Mouse (Mus musculus): ENCODE results near the gene Amph.
A peak's percentile ranks its signal among the peaks of the same experiment; 100 is the strongest.
"Not testable (repeated sequence)": the region's sequence is repeated elsewhere in the genome, so short reads cannot be mapped to it uniquely, and the experiment has no call there.

Gene Amph

DNA sequence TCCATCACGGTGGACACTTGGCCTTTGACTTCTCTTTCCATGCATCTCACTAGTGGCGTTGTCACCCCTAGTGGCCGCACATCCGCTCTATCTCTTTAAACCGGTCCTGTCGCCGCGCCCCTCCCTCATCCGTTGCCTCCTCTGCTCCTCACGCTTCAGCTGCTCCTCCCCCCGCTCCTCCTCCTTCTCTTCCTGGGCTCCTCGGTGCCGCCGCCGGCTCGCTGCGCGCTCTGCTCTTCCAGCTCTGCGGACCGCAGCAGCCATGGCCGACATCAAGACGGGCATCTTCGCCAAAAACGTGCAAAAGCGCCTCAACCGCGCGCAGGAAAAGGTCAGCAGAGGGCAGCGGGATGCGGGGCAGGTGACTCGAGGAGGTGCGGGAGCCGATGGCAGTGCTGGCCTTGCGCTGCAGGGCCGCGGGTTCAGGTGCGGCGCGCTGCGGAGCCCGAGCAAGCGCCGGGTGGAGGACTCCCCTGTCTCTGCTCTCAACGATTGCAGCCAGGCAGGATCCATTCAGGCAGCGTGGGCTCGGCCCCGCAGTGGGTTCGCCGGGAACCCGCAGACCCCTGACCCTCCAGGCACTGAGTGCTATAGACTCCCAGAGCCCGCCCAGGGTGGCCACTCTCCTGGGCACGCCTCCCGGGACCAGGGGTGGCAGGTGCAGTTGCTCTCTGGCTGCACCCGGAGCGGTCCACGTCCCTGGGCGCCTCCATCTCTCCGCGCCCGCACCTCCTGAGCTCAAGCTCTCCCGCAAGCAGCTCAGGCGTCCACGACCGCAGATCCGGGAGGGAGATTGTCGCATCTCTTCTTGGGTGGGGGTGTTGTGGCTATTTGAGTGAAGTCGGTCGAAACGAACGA, at the start of gene Amph:
Gene Amph, plus strand, starts transcription at position 35 of the 858 bp plus-strand sequence.
- DNase-seq (ENCODE audit: low read depth, low spot score): peak; percentile 78

DNA sequence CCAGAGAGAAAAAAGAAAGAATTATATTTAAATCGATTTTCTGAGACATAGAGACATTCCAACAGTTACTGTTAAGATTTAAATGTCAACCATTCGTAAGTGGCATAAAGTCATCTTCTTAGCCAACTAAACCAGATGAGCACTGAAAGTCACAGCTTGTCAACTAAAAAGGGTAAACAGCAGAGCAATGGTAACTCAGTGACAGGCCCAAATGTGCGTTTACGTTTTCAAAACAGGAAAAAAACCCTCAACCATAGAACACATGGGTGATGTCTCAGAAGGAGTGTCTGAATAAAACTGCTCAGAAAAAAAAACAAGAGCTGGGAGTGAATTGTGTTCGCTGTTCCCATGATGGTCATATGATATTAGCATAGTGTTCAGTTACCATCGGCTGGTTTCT, 44.4 kb upstream of the Amph start:
- no peak for DNase-seq (ENCODE audit: low read depth, low spot score)

DNA sequence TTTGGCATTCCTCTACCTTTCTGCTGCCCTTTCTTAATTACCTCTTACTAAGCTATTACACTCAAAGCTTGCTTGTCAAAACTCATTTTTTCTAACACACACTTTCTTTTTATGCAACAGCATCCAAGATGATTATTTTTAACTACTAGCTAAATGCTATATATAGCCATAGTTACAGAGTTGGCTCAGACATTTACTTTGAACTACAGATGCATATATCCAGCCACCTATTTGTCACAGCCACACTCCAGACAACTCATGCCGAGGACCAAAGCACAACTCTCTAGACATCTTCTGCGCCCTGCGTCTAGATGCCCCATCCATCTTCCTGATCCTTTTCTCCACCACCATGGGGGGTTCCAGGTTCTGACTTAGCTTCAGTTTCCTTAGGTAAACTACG, 33.2 kb upstream of the Amph start:
- DNase-seq (ENCODE audit: low read depth, low spot score): no peak

DNA sequence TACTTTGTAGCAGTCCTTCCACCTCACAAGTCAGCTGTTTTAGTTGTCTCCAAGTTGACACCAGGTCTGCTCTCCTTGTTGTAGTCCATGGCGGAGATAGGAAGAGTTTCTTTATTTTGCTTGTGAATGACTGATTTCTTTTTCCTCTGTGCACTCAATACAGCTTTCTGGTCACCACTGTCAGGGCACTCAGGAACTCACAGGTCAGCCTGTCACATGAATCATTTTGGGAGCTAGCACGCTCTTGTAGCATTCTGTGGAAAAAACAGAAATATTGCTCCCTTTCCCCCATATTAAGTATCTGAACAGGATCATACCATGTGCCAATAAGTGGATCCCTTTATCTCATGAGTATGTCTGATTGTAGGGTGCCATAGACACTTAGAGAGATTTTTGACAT, 14.8 kb upstream of the Amph start:
- DNase-seq (ENCODE audit: low read depth, low spot score): not testable (repeated sequence)

DNA sequence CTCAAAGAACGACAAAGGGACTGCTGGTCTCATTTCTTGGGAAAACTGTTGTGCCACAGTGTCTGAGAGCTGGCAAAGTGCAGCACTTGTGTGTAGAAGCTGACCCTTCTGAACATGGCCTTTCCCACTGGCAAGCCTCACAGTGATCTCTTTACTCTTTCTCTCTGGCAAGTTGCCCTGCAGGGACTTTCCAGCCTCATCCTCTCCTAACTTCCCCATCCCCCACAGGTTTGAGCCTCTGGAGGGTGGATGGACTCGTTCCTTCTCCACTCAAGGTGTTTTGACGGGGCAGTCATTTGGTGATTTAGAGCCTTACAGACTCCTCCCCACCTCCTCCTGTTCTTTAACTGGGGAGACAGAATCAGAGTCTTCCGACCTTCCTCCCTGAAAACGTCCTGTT, 319 bp upstream of the Amph start:
- no peak for DNase-seq (ENCODE audit: low read depth, low spot score)

DNA sequence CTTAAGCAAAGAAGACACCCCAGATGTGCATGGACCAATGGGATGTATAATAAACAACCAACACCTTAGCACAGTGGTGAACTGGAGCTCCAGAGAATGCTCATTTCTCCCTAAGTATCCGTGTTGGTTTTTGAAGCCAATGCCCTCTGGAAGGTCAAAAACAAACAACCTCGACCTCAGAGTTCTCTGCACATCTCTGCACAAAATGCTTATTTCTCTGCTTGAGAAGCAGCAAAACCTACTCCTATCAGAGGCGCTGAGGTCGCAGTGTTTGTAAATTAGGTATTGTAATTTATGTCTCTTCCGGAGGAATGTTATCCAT, 985 bp downstream of the Amph start:
- no peak for DNase-seq (ENCODE audit: low read depth, low spot score)

DNA sequence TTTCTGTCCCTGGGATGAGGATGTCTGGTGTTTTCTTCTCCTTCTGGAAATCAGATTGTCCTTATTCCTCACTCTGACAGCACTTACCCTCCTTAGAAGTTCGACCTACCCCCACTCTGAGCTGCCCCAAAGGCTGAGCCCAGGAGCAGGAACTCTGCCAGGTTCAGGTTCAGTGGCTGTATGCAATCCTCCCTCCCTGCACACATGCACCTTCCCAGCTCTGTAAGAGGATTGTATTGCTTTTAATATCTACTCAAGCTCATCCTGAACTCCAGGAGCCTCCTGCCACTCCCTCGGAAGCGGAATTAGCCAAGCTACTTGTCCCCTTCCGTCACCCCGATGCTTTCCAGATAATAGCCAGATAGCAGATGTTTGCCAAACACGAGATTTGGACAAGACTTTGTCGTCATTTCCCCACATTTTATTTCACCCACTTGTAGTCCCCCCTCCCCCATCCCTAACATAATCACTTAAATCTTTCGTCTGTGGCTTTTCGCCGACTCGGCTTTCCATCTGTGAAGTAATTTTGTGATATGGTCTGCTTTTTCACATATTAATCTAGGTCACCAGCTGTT, 1.7 kb downstream of the Amph start:
- DNase-seq (ENCODE audit: low read depth, low spot score): no peak

DNA sequence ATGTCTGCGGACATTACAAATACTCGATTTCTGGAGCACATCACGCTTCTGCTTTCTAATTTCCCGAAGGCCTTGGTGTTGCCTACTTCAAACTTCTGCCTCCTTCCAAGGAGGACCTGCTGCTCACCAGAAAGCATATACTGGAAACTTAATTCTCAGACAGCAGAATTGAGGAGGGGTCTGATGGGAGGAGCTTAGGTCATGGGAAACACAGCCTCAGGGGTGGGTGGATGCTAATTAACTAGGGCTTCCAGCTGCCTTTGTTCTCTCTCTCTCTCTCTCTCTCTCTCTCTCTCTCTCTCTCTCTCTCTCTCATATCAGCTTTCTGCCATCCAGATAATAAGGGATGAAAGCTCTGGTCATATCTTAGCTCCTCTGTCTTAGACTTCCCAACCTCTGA, 5.6 kb downstream of the Amph start:
- DNase-seq (ENCODE audit: low read depth, low spot score): no peak

DNA sequence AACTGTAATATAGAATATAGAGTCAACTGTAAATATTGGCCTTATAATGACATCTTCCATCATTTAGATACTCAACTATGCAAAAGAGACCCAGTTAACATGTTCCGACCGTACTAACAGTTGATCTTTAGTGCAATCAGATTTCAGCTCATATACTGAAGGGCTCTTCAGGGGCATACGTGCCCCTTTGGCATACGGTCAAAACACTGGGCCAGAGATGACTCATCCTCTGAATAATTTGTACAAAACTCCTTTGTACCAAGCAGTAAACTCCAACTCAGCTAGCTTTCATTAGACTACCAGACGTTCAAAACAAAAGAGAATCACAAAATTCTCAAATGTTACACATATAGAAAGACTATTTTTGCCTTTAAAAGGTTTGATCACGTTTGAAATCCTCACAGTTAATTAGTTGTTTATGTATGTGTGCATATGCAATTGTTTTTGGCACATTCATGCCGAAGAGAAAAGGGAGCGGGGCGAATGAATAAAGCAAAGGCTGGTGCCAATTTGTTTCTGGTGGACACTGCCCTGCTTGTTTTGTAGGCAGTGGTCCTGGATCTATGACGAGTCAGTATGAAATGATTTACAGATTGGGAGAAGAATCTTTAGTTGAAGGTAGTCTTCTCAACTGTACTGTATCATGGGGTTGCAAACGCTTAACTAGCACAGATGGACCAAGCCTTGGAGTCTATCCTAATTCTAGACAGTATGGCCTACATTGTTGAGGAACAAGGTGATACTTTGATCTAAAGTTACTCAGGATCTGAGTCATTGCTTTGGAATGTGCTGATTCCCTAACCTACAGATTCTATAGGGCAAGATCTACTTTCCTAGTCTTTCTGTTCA, 8.3 kb downstream of the Amph start:
- DNase-seq (ENCODE audit: low read depth, low spot score): no peak

DNA sequence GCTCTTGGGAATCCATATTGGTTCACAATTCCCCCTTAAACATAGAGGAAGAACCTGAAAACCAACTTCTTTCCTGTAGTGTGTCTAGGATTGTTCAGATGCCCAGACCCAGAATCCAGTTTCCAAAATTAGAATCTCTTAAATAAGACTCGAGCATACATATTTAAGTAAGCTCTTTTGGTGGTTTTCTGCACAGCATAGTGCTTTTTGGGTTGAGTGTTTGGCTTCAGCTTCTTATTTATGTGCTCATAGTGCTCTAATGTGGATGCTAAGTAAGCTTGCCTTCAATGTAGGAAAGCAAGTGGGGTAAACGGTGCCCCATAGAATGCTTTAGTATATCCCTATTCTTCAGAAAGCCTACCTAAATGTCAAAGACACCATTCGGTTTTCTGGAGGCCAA, 9.0 kb downstream of the Amph start:
- DNase-seq (ENCODE audit: low read depth, low spot score): no peak

DNA sequence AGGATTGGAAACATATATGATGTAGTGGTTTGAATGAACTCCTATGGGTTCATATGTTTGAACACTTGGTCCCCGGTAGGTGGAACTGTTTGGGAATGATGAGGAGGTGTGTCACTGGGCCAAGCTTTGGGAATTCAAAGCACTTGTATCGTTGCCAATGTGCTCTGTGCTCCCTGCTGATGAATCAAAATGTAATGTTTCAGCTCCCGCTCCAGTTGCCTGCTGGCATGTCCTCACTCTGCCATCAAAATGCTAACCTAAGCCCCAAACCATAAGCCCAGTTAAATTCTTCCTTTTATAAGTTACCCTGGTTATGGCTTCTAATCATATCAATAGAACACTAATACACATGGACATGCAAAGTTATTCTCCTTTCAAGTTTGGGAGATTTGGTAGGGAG, 24.6 kb downstream of the Amph start:
- DNase-seq (ENCODE audit: low read depth, low spot score): no peak

DNA sequence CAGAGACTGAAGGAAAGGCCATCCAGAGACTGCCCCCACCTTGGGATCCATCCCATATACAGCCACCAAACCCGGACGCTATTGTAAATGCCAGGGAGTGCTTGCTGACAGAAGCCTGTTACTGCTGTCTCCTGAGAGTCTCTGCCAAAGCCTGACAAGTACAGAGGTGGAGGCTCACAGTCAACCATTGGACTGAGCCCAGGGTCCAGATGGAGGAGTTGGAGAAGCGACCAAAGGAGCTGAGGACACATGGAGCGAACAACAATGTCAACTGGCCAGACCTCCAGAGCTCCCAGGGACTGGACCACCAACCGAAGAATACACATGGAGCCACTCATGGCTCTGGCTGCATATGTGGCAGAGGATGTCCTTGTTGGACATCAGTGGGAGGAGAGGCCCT, 26.3 kb downstream of the Amph start:
- no peak for DNase-seq (ENCODE audit: low read depth, low spot score)

DNA sequence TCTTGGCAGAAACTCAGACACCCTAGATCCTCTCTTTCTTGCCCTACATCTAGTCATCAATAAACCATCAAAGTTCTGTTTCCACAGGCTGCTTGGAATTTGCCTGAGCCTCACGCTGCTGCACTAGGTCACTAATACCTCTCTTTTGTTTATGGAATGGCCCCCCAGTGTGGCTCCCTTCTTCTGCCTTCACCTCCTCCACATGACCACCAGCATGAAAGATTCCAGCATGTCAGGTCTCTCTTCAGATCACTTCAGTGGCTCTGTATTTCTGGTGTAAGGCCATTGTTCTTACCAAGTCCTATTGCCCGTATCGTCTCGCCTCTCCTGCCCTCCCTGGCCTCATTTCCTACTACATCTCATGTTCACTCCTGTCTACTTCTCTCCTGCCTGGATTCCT, 39.3 kb downstream of the Amph start:
- DNase-seq (ENCODE audit: low read depth, low spot score): no peak

DNA sequence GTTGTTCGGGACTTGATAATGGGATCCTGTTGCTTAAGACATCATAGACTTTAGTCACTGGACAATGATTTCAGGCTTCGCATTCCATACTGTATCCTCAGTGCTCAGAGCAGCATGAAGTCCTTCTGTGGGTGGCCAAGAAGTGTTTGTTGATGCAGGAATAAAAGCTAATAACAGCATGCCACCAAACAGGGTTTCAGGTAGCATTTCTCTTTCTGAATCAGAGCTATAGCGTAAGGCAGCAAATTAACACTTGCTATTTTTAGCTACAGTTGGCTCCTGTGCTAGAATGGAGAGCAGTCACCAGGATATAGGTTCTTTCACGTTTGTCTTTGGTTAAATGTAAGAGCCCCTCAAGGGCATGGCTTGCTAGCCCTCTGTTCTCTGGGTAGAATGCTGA, 40.3 kb downstream of the Amph start:
- no peak for DNase-seq (ENCODE audit: low read depth, low spot score)

DNA sequence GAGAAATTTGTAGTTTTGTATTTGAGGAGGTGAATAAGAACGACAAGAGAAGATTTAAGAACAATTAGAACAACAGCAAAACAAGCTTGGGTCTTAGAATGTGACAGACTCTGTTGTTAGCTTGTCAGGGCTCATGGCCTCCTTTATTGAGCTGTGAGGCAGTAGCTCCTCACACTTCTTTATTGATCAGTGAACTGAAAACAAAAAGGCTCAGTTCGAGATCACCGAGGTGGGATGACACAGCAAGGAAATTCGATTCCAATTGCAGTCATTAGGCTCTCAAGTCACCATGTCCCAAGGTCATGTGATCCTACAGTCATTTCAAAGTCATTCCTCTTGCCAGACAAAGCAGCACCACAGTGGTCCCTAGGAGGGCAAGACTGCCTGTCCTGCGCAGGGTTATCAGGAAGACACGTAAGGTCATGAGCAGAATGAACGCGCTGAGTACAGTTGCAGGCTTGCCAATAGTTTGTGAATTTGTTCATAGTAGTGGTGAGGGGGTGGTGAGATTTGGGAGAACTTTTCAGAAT, 41.2 kb downstream of the Amph start:
- DNase-seq (ENCODE audit: low read depth, low spot score): no peak

DNA sequence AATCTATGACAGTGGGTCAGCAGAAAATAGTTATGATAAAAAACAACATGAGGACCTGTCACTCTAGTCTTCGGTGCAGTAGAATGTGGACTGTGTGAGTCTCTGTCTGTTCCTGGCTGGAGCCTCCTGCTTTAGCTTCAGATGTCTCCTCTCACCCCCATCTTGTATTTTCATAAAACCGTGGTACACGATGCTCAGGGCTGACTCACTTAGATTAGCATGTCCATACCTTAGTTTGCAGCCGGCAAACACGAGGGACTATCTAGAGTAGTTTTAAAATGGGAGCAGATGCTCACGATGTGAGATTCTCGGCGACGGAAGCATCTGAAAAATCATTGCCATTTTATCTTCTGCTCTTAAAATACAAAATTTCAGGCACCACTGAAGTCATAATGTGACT, 54.5 kb downstream of the Amph start:
- no peak for DNase-seq (ENCODE audit: low read depth, low spot score)

DNA sequence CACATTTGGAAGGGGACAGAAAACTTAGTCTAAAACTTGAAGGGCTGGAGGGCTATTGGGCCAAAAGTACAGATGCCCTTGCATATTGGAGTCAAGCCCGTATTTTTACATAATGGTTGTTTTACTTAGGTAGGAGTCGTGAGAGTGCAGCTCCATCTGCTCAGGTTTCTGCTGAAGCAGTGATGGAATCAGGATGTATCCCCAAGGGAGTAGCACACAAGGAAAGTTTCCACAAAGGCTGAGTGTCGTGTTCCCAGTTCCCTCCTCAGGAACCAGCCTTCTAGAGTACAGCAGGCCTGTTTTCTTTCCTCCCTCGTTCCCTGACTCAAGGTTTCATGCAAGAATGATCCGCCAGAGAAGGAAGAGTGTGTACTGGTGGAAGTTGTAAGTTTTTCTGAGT, 56.4 kb downstream of the Amph start:
- no peak for DNase-seq (ENCODE audit: low read depth, low spot score)

DNA sequence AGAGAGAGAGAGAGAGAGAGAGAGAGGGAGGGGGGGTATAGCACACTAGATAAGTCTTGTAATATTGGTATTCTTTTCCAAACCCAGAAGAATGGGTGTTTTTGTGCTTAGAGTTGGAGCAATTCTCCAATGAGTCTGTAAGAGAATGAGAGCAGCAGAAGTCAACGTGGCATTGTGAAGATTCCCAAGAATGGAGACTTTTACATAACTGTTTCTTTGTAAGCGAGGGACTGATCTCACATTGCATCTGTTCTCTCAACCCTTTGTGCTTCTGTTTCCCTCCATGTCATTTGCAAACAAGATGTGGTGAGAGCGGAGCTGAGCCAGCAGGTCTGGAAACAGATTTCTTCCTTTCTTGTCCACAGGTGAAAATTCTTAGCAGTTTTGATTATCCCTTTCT, 60.4 kb downstream of the Amph start:
- DNase-seq (ENCODE audit: low read depth, low spot score): no peak

DNA sequence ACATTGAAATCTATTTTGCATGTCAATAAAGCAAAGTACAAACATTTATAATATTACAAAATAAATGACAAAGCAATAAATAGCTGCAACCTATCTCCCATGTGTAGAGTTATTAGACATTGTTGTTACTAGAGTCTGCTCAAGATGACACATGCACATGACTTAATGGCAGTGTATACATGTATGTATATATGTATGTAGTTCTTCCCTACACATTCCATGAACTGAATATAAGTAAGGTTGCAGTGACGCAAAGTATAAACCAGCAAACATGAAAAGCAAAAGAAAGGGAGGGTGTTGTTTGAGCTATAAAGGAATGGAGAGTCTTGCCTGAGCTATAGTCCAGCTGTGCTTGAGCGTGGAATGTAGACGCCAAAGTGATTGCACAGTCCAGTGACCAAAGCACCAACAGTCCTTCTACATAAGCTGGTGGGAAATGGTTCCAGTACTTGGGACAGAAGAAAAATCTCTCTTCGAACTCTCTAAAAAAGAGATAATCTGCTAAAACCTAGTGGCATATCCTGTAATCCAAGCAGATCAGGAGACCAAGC, 66.9 kb downstream of the Amph start:
- no peak for DNase-seq (ENCODE audit: low read depth, low spot score)

DNA sequence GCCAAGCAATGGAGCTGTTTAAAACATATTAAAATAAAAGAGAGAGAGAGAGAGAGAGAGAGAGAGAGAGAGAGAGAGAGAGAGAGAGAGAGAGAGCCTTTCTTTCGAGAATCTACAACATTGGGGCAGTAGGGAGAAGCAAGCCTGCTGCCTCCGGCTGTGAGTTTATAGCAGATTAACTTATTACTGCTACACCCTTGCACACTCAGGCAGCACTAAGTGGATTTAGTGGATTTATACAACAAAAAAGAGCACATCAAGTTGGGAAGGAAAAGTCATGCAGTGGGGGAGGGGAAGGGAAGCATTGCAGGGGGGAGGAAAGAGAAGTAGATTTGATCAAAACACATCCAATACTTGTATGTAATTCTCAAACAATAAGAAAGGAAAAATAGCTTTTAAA, 73.5 kb downstream of the Amph start:
- DNase-seq (ENCODE audit: low read depth, low spot score): no peak

DNA sequence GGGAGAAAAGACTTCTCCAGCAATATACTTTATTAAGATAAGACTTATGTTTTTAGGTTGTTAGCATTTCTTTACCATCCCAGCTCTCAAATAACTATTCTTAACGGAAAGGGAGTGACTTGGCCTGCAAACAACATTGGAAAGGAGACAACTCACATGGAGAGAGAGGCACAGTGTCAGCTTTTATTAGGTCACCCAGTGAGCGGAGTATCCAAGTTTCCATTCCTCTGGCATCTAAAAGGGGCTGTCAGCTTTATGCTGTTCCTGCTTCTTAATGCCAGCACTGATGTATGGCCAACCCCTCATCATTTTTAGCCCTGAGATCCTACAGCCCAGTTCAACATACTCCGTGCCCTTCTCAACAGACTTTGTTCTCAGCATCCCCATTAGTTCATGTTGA, 74.3 kb downstream of the Amph start:
- DNase-seq (ENCODE audit: low read depth, low spot score): no peak

DNA sequence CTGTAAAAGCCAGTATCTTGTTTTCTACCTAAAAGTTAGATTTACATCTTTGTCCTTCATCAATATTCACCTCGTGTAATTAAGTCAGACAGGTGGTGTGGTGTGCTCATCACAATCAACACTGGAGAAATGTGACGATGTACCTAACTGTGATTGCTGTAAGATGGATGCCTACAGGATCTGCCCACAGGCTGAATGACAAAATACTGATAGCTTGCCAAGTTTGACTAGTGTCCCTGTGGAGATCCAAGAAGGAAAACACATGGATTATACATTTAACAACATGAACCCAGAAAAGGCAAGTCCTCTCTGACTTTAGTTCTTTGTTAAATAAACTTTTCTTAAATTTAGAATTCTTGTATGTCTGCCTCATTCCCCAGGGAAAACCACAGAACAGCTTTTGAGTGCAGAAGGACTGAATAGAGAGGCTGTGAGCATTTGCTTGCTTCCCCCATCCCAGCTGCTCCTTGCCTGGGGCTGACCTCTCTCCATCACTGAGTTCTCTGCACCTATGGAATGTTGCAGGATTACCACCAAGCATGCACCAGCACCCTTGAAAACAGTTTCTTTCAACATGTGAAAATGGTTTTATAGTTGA, 77.2 kb downstream of the Amph start:
- DNase-seq (ENCODE audit: low read depth, low spot score): no peak
